Mouse (Mus musculus) spleen, adult 2 months (tissue): Measurements from ENCODE around the gene Tmem100. TPM values are rescaled to one million over a fixed set of nuclear protein-coding genes. Genes with fewer than 3 reads are reported as not detected.

ENCODE experiments used
- DNase-seq, 2 experiments: peaks; one replicate each; pipeline versions ENCODE4 v3.0.0 to v3.0.0-alpha.2; 2012 to 2021; ENCODE audit warnings: low spot score in 2 of 2, low read depth in 1 of 2
- H3K27ac ChIP-seq: fragments of 200-500 bp; 2 replicates; pipeline ENCODE4 v1.5.1; 2012; ENCODE audit warnings: low read length, inconsistent platforms; ENCODE audit not compliant: insufficient read depth
- H3K27me3 ChIP-seq: fragments of 200-500 bp; 2 replicates; pipeline ENCODE4 v1.6.1; 2012; ENCODE audit warnings: mild to moderate bottlenecking, moderate library complexity, low read length, inconsistent platforms; ENCODE audit not compliant: control insufficient read depth, insufficient read depth
- H3K36me3 ChIP-seq: fragments of 200-500 bp; 2 replicates; pipeline ENCODE4 v1.6.1; 2012; ENCODE audit warnings: mild to moderate bottlenecking, low read length, inconsistent platforms; ENCODE audit not compliant: control insufficient read depth, insufficient read depth
- H3K4me1 ChIP-seq: fragments of 200-500 bp; 2 replicates; pipeline ENCODE4 v1.6.1; 2011; ENCODE audit warnings: inconsistent platforms; ENCODE audit not compliant: control insufficient read depth, insufficient read depth, insufficient read length
- H3K4me3 ChIP-seq: fragments of 200-500 bp; 2 replicates; pipeline ENCODE4 v1.5.1; 2011; ENCODE audit warnings: mild to moderate bottlenecking, inconsistent platforms; ENCODE audit not compliant: insufficient read depth, insufficient read length; ENCODE audit errors: extremely low read depth
- CTCF ChIP-seq: fragments of 200-500 bp; IDR thresholded peaks from 2 replicates; pipeline ENCODE4 v1.5.1; 2011; ENCODE audit warnings: mild to moderate bottlenecking, inconsistent platforms; ENCODE audit not compliant: insufficient read depth, insufficient read length, insufficient replicate concordance; ENCODE audit errors: extremely low read depth
- POLR2A ChIP-seq: fragments of 200-500 bp; IDR thresholded peaks from 2 replicates; pipeline ENCODE4 v1.6.1; 2011; ENCODE audit warnings: low read depth, low read length, inconsistent platforms
- WGBS: fragments of 180-500 bp; shearing (Covaris S2); methylation state at CpG from one replicate; pipeline ENCODE4 v1.1.7; 2018; 5-methylcytosine and 5-hydroxymethylcytosine counted together
- polyA plus RNA-seq: library from polyadenylated mRNA; depleted of rRNA; stranded (reverse); fragments of >200 nt; gene quantifications from 2 replicates; pipeline ENCODE4 v1.2.3, GENCODE M21; 2012

Gene Tmem100
- polyA plus RNA-seq, 1 experiment: 0.42 TPM

GRCm38 (mm10) chr11:90001396-90002230 lies 28.5 kb upstream of the Tmem100 start:
- TF ChIP-seq CTCF (no peak), POLR2A (no peak)
- Histone ChIP-seq H3K4me1 (no peaks in the 10 kb centered on the region), H3K36me3 (no peaks in the 10 kb centered on the region), H3K4me3 (no peak overlapping the region), H3K27me3 (no peaks in the 10 kb centered on the region), H3K27ac (no peak overlapping the region)
- no peak for DNase-seq
- 87% methylated on average over 10 of the region's 10 CpGs for WGBS

GRCm38 (mm10) chr11:90002231-90002986 lies 27.7 kb upstream of the Tmem100 start, which contains the start of gene Pctp:
Pctp (minus strand) TSS chr11:90002894.
- Histone ChIP-seq H3K4me3 (peak within 1 kb of the TSS; percentile 61), H3K27ac (no peak within 1 kb of the TSS), H3K36me3 (no peaks in the 10 kb centered on the region), H3K27me3 (no peaks in the 10 kb centered on the region), H3K4me1 (no peaks in the 10 kb centered on the region)
- 9% methylated on average over 35 of the region's 35 CpGs for WGBS
- DNase-seq: peak; percentile 54 to 73
- TF ChIP-seq CTCF: no peak
- no peak for TF ChIP-seq POLR2A

DNA sequence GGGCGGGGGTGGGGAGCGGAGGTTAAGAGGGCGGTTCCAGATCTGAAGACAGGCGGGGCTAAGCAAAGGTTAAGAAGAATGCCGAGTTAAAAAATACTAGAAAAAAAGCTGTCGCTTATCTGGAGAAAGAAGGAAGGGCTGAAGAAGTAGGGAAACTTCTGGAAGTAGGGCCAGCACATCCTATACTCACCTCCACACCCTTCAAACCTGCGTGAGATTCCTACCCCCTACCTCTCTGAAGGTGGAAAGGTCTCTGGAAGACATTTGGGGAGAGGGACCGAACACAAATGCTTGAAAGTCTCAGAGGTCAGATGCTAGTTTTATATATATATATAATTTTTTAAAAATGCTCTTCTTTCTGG lies 27.2 kb upstream of the Tmem100 start:
- Histone ChIP-seq H3K27me3 (no peaks in the 10 kb centered on the region), H3K36me3 (no peaks in the 10 kb centered on the region)

GRCm38 (mm10) chr11:90003386-90003785 lies 26.8 kb upstream of the Tmem100 start:
- 88% methylated on average over 4 of the region's 4 CpGs for WGBS
- H3K36me3 ChIP-seq: no peaks in the 10 kb centered on the region
- no peak overlapping the region for H3K27ac ChIP-seq
- no peak overlapping the region for H3K4me3 ChIP-seq
- DNase-seq: no peak
- H3K4me1 ChIP-seq: no peaks in the 10 kb centered on the region
- TF ChIP-seq POLR2A (no peak), CTCF (no peak)
- no peaks in the 10 kb centered on the region for H3K27me3 ChIP-seq

More for the DNA sequence above, 27.2 kb upstream of the Tmem100 start:
- WGBS: 20% methylated on average over 8 of the region's 8 CpGs
- DNase-seq: no peak
- TF ChIP-seq CTCF: no peak
- Histone ChIP-seq H3K4me1 (no peaks in the 10 kb centered on the region), H3K27ac (no peak overlapping the region), H3K4me3 (peak overlapping the region; percentile 61)

DNA sequence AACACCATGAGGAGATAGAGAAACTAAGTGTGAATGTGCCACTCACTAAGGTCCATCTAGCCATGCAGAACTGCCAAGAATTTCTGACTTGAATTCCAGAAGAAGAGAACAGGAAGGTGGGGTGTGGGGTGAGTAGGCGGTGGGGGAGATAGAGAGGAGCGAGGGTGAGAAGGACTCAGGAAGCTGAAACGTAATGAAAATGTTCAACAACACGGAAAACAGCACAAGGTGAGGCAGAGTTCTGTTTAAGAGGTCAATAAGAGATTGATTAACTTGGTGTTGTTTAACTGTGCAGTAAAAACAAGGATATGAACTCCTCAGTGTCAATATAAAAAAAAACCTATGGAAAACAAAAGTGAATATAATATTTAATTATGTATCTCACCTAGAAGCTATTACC lies 24.0 kb upstream of the Tmem100 start:
- TF ChIP-seq POLR2A: no peak
- no peak for TF ChIP-seq CTCF
- Histone ChIP-seq H3K4me3 (no peak overlapping the region), H3K27ac (no peak overlapping the region), H3K36me3 (no peaks in the 10 kb centered on the region), H3K27me3 (no peaks in the 10 kb centered on the region), H3K4me1 (no peaks in the 10 kb centered on the region)
- WGBS: 82% methylated on average over 4 of the region's 4 CpGs
- DNase-seq: no peak

DNA sequence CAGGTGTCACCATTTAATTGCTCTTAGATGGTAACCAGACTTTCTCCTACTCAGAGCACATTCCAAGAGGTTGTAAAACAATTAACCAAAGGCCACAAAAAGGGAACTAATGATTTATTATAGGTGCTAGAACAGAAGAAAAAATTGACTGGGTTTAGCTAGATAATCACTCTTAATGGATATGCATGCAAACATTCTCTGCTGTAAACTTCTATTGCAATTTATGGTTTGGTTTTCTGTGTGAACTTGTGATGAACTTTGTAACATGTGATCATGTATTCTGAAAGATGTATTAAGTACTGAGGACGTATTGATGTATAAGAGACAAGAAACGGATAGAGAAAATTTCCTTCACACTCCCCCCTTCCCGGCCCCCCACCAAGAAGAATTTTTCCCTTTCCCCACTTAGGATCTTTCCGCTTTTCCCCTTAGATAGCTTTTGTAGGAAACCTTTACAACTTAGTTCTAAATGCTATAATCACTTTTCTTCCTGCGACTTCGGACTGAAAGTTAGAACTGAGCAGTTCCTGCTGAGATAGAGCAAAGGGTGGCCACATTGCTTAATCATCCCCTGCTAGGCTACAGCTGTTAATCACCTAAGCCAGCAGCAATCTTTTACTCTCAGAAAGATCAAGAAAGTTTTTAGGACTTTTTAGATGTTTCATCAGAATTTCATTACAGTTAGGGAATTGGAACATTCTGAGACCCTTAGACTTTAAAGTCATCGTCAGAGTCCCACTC lies 22.2 kb upstream of the Tmem100 start:
- TF ChIP-seq POLR2A: no peak
- WGBS: 52% methylated on average over 7 of the region's 7 CpGs
- Histone ChIP-seq H3K27ac (no peak overlapping the region), H3K27me3 (no peaks in the 10 kb centered on the region), H3K4me1 (no peaks in the 10 kb centered on the region), H3K36me3 (no peaks in the 10 kb centered on the region), H3K4me3 (no peak overlapping the region)
- DNase-seq: no peak

DNA sequence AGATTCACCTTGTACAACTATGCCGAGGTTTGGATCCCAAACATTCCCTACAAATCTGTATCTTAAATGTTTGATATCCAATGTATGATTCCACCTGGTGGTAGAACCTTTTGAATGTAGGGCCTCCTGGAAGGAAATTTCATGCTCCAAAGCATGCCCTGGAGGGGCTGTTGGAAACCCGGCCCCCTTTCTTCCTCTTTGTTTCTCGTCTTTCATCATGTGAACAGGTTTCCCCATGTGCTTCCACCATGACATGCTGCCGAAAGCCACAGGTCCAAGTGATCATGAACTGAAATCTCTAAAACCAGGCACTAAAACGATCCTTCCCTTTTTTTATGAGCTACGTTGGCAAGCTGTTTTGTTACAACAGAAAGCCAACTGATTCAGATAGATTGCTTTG lies 16.5 kb upstream of the Tmem100 start:
- no peak for TF ChIP-seq POLR2A
- no peak for TF ChIP-seq CTCF
- 81% methylated on average over 6 of the region's 6 CpGs for WGBS

More for the DNA sequence above, 16.5 kb upstream of the Tmem100 start:
- no peak overlapping the region for H3K4me3 ChIP-seq
- no peaks in the 10 kb centered on the region for H3K36me3 ChIP-seq
- H3K4me1 ChIP-seq: no peaks in the 10 kb centered on the region
- DNase-seq: no peak
- no peaks in the 10 kb centered on the region for H3K27me3 ChIP-seq
- H3K27ac ChIP-seq: no peak overlapping the region
